ENCODE assay signal across 8 mouse cellular contexts in genomic region chr12:110846191-110846765, GRCm38 (mm10). TPM values are rescaled to one million over a fixed set of nuclear protein-coding genes. Genes with fewer than 3 reads are reported as not detected.
DNase-seq lines count a peak whose midpoint lies in the region; ATAC-seq lines count a peak whose summit lies in the region.

No protein-coding gene starts in this region.

- peak overlapping the region; percentile 84 for H3K4me2 ChIP-seq in kidney, embryonic 16.5 days (replicated peaks; ENCODE audit: low read depth, low read length)
- peak overlapping the region; percentile 74 for H3K4me2 ChIP-seq in embryonic facial prominence, embryonic 14.5 days (ENCODE audit: low read depth, low read length)
- H3K4me2 ChIP-seq in intestine, embryonic 15.5 days (replicated peaks), result peak overlapping the region; percentile 87
- H3K4me2 ChIP-seq in neural tube, embryonic 12.5 days (replicated peaks), result peak overlapping the region; percentile 58

- no peak for ATAC-seq in kidney, embryonic 16.5 days (ENCODE audit: low FRiP score, low TSS enrichment)
- no peak for ATAC-seq in embryonic facial prominence, embryonic 14.5 days (ENCODE audit: low read depth)
- ATAC-seq in intestine, embryonic 15.5 days, result no peak
- ATAC-seq in neural tube, embryonic 12.5 days (ENCODE audit: low FRiP score, low read depth), result no peak

- peak overlapping the region; percentile 72 for H3K9ac ChIP-seq in kidney, embryonic 16.5 days (replicated peaks; ENCODE audit: low read length)
- H3K9ac ChIP-seq in embryonic facial prominence, embryonic 14.5 days (ENCODE audit: low read depth, low read length), result peak overlapping the region; percentile 64; the same call in 1 of the 2 replicates
- peak overlapping the region; percentile 59 for H3K9ac ChIP-seq in intestine, embryonic 15.5 days
- no peak overlapping the region for H3K9ac ChIP-seq in neural tube, embryonic 12.5 days

- peak overlapping the region; percentile 65 for H3K4me3 ChIP-seq in kidney, embryonic 16.5 days (ENCODE audit: low read length)
- peak overlapping the region; percentile 49 for H3K4me3 ChIP-seq in embryonic facial prominence, embryonic 14.5 days (ENCODE audit: low read depth, low read length)
- peak overlapping the region; percentile 52 for H3K4me3 ChIP-seq in intestine, embryonic 15.5 days (replicated peaks)
- H3K4me3 ChIP-seq in neural tube, embryonic 12.5 days, result peak overlapping the region; percentile 45; the same call in 1 of the 2 replicates

- WGBS in kidney, embryonic 16.5 days, result 67% methylated on average over 6 of the region's 6 CpGs
- 77% methylated on average over 6 of the region's 6 CpGs for WGBS in embryonic facial prominence, embryonic 14.5 days
- WGBS in intestine, embryonic 15.5 days, result 64% methylated on average over 6 of the region's 6 CpGs
- WGBS in neural tube, embryonic 12.5 days, result 67% methylated on average over 6 of the region's 6 CpGs

- H3K27ac ChIP-seq in kidney, embryonic 16.5 days (ENCODE audit: low read length), result no peak overlapping the region
- no peak overlapping the region for H3K27ac ChIP-seq in embryonic facial prominence, embryonic 14.5 days (replicated peaks; ENCODE audit: low read depth, low read length)
- no peak overlapping the region for H3K27ac ChIP-seq in intestine, embryonic 15.5 days
- H3K27ac ChIP-seq in neural tube, embryonic 12.5 days, result no peak overlapping the region

- no peaks in the 10 kb centered on the region for H3K9me3 ChIP-seq in kidney, embryonic 16.5 days (ENCODE audit: low read length)
- H3K9me3 ChIP-seq in embryonic facial prominence, embryonic 14.5 days (ENCODE audit: control insufficient read depth, low read length), result no peaks in the 10 kb centered on the region
- H3K9me3 ChIP-seq in intestine, embryonic 15.5 days, result no peaks in the 10 kb centered on the region
- no peaks in the 10 kb centered on the region for H3K9me3 ChIP-seq in neural tube, embryonic 12.5 days

- H3K27me3 ChIP-seq in kidney, embryonic 16.5 days (ENCODE audit: insufficient read depth, low read length), result no peaks in the 10 kb centered on the region
- H3K27me3 ChIP-seq in embryonic facial prominence, embryonic 14.5 days (replicated peaks; ENCODE audit: control insufficient read depth, insufficient read depth, low read length), result 0 out of 2 replicates have a peak, but pooled peaks cover 5% of the 10 kb centered on the region
- no peaks in the 10 kb centered on the region for H3K27me3 ChIP-seq in intestine, embryonic 15.5 days (replicated peaks)
- peaks cover 6% of the 10 kb centered on the region; the same call in 1 of the 2 replicates for H3K27me3 ChIP-seq in neural tube, embryonic 12.5 days (replicated peaks)

- H3K4me1 ChIP-seq in kidney, embryonic 16.5 days (ENCODE audit: insufficient read depth, low read length), result peaks cover 14% of the 10 kb centered on the region
- H3K4me1 ChIP-seq in embryonic facial prominence, embryonic 14.5 days (ENCODE audit: control insufficient read depth, insufficient read depth, low read length), result peaks cover 3% of the 10 kb centered on the region; the same call in 1 of the 2 replicates
- peaks cover 26% of the 10 kb centered on the region for H3K4me1 ChIP-seq in intestine, embryonic 15.5 days (replicated peaks)
- H3K4me1 ChIP-seq in neural tube, embryonic 12.5 days, result peaks cover 20% of the 10 kb centered on the region

- no peak for DNase-seq in kidney, postnatal 25 days
- DNase-seq in embryonic facial prominence, embryonic 14.5 days (ENCODE audit: low spot score), result no peak
- DNase-seq in adrenal gland, adult 2 months, result no peak
- no peak for DNase-seq in spleen, adult 18-20 months
- DNase-seq in layer of hippocampus, adult 11-12 months (ENCODE audit: low spot score), result no peak

- H3K36me3 ChIP-seq in kidney, embryonic 16.5 days (ENCODE audit: insufficient read depth, low read length), result no peaks in the 10 kb centered on the region
- H3K36me3 ChIP-seq in embryonic facial prominence, embryonic 14.5 days (ENCODE audit: control insufficient read depth, insufficient read depth, low read length), result no peaks in the 10 kb centered on the region
- H3K36me3 ChIP-seq in intestine, embryonic 15.5 days, result no peaks in the 10 kb centered on the region
- H3K36me3 ChIP-seq in neural tube, embryonic 12.5 days, result no peaks in the 10 kb centered on the region

RNA-seq across cellular contexts. Expression of gene Zfp839, which starts 3.8 kb away (rescaled TPM):
- 6.4 and 7.1 TPM in 2 replicates for polyA plus RNA-seq in kidney, embryonic 16.5 days (2015; fragmentation: Nextera tagmentation; extraction: Ambion mirVana)
- polyA plus RNA-seq in embryonic facial prominence, embryonic 14.5 days (2014; fragmentation: Nextera tagmentation; extraction: Ambion mirVana), result 2.4 and 4.1 TPM in 2 replicates
- polyA plus RNA-seq in intestine, embryonic 15.5 days (2015; fragmentation: Nextera tagmentation; extraction: Ambion mirVana), result 4.5 and 4.9 TPM in 2 replicates
- 5.7 and 5.9 TPM in 2 replicates for polyA plus RNA-seq in neural tube, embryonic 12.5 days (2016; fragmentation: Nextera tagmentation; extraction: Ambion mirVana)
- total RNA-seq in adrenal gland, adult 2 months (2021), result 10 to 100 TPM; 11.1 to 14.1 TPM
- 6.9 and 8.5 TPM in 2 replicates for polyA plus RNA-seq in adrenal gland, adult 2 months (2012; rRNA removed)

RNA-seq across cellular contexts. Expression of gene Mok, which starts 5.5 kb away (rescaled TPM):
- polyA plus RNA-seq in kidney, embryonic 16.5 days (2015; fragmentation: Nextera tagmentation; extraction: Ambion mirVana), result 7.2 and 8.2 TPM in 2 replicates
- 5.3 and 6.1 TPM in 2 replicates for polyA plus RNA-seq in embryonic facial prominence, embryonic 14.5 days (2014; fragmentation: Nextera tagmentation; extraction: Ambion mirVana)
- 2.4 and 2.6 TPM in 2 replicates for polyA plus RNA-seq in intestine, embryonic 15.5 days (2015; fragmentation: Nextera tagmentation; extraction: Ambion mirVana)
- 9.7 and 10.2 TPM in 2 replicates for polyA plus RNA-seq in neural tube, embryonic 12.5 days (2016; fragmentation: Nextera tagmentation; extraction: Ambion mirVana)
- total RNA-seq in adrenal gland, adult 2 months (2021), result 1 to 10 TPM; 1.2 to 2.2 TPM
- 1.5 and 1.7 TPM in 2 replicates for polyA plus RNA-seq in adrenal gland, adult 2 months (2012; rRNA removed)

RNA-seq across cellular contexts. Expression of gene Cinp, which starts 42.7 kb away (rescaled TPM):
- polyA plus RNA-seq in kidney, embryonic 16.5 days (2015; fragmentation: Nextera tagmentation; extraction: Ambion mirVana), result 79.9 and 82.9 TPM in 2 replicates
- polyA plus RNA-seq in embryonic facial prominence, embryonic 14.5 days (2014; fragmentation: Nextera tagmentation; extraction: Ambion mirVana), result 74.7 and 75.0 TPM in 2 replicates
- polyA plus RNA-seq in intestine, embryonic 15.5 days (2015; fragmentation: Nextera tagmentation; extraction: Ambion mirVana), result 69.6 and 74.2 TPM in 2 replicates
- 65.3 and 68.3 TPM in 2 replicates for polyA plus RNA-seq in neural tube, embryonic 12.5 days (2016; fragmentation: Nextera tagmentation; extraction: Ambion mirVana)
- total RNA-seq in adrenal gland, adult 2 months (2021), result 10 to 100 TPM; 41.0 to 41.9 TPM
- polyA plus RNA-seq in adrenal gland, adult 2 months (2012; rRNA removed), result 51.2 and 52.8 TPM in 2 replicates

RNA-seq across cellular contexts. Expression of gene Tecpr2, which starts 42.8 kb away (rescaled TPM):
- polyA plus RNA-seq in kidney, embryonic 16.5 days (2015; fragmentation: Nextera tagmentation; extraction: Ambion mirVana), result 3.6 and 4.5 TPM in 2 replicates
- polyA plus RNA-seq in embryonic facial prominence, embryonic 14.5 days (2014; fragmentation: Nextera tagmentation; extraction: Ambion mirVana), result 4.3 TPM in 2 replicates
- polyA plus RNA-seq in intestine, embryonic 15.5 days (2015; fragmentation: Nextera tagmentation; extraction: Ambion mirVana), result 3.0 and 3.1 TPM in 2 replicates
- 7.2 and 7.6 TPM in 2 replicates for polyA plus RNA-seq in neural tube, embryonic 12.5 days (2016; fragmentation: Nextera tagmentation; extraction: Ambion mirVana)
- total RNA-seq in adrenal gland, adult 2 months (2021), result 1 to 10 TPM; 8.2 TPM
- 6.1 and 7.0 TPM in 2 replicates for polyA plus RNA-seq in adrenal gland, adult 2 months (2012; rRNA removed)
